Mouse (Mus musculus): Measurements from ENCODE around the gene Ruvbl2.

DNA sequence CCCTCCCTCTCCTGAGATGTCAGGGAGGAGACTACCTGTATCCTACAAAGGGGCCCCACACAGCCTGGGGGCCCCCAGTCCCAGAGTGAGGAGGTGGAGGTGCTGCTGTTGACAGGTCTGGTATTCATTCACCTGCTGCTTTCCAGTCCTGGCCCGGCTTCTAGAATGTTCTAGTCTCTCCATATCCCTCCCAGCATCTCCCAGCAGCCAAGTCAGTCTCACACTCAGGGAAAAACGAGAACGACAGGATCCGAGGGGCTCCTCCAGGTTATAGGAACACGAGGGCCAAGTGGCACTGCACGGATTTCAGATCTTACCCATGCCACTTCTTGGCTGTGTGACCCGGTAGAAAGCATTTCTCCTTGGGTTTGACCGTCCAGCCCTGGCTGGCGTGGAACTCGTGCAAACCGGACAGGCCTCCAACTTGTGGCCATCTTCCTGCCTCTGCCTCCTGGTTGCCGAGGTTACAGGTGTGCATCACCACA is 23.1 kb downstream of the Ruvbl2 start:
- TF ChIP-seq CTCF (conservative IDR thresholded peaks at IDR 0.05; ENCODE audit: insufficient read depth, insufficient read length, low read depth, low read length) (no peak), POLR2A (IDR thresholded peaks at IDR 0.05; ENCODE audit: low read depth, low read length) (no peak)

All from kidney, adult 2 months (tissue).